Mouse (Mus musculus): ENCODE measurements around the gene 4932415D10Rik. TPM values are rescaled to one million over a fixed set of nuclear protein-coding genes. Genes with fewer than 3 reads are reported as not detected.

The 4932415D10Rik gene
- polyA plus RNA-seq, 1 experiment from 2014 or later = not detected

Other genes starting within 250 kb of the 4932415D10Rik start
- 5.4 and 6.7 TPM in 2 replicates for gene BC024063, start 233.2 kb downstream of the 4932415D10Rik start, polyA plus RNA-seq (2015; fragmentation: Nextera tagmentation; extraction: Ambion mirVana)
- gene AU041133, start 188.6 kb downstream of the 4932415D10Rik start, polyA plus RNA-seq (2015; fragmentation: Nextera tagmentation; extraction: Ambion mirVana) = 8.7 and 9.8 TPM in 2 replicates
- gene Zfp938, start 75.3 kb downstream of the 4932415D10Rik start, polyA plus RNA-seq (2015; fragmentation: Nextera tagmentation; extraction: Ambion mirVana) = 27.1 and 28.6 TPM in 2 replicates
- gene Gm4924, start 37.7 kb upstream of the 4932415D10Rik start, polyA plus RNA-seq (2015; fragmentation: Nextera tagmentation; extraction: Ambion mirVana) = 13.6 and 16.0 TPM in 2 replicates
- gene Gm1553, start 176.0 kb upstream of the 4932415D10Rik start, polyA plus RNA-seq (2015; fragmentation: Nextera tagmentation; extraction: Ambion mirVana) = not detected in 2 replicates

Data from hindbrain, embryonic 15.5 days (tissue).